Mouse (Mus musculus) ES-Bruce4 (cell line): ENCODE results near the gene Asic2.

Experiments
- CTCF ChIP-seq: IDR thresholded peaks from one replicate; pipeline ENCODE4 v1.8.1; 2011; ENCODE audit warnings: low read depth, low read length
- EP300 ChIP-seq: IDR thresholded peaks from 2 replicates; pipeline ENCODE4 v1.6.1; 2011; ENCODE audit warnings: low read depth, low read length; ENCODE audit not compliant: insufficient read depth
- POLR2A ChIP-seq: IDR thresholded peaks from one replicate; pipeline ENCODE4 v1.8.1; 2011; ENCODE audit warnings: low read length; ENCODE audit not compliant: insufficient read depth

DNA sequence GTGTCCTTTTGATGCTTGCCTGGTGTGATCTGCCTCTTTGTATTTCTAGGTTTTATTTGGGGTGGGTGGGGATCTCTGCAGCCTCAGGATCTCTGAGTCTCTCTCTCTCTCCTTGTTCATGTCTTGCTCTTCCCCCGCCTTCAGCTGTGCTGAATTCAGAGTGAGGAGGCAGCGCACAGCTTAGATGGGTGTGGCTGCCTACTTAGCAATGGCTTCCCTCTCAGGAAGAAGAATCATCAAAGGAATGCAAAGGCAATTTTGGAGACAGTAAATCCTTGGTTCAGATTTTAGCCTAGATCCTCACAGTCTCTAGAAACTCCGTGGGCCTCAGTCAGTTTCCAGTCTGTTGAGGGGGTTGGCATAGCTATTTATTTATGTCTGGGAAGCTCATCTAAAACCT lies 297.8 kb downstream of the Asic2 start:
- TF ChIP-seq POLR2A (no peak), CTCF (no peak), EP300 (no peak)
